Mouse (Mus musculus): ENCODE data around the gene Cep89. TPM values are rescaled to one million over a fixed set of nuclear protein-coding genes. Genes with fewer than 3 reads are reported as not detected.
A peak's percentile ranks its signal among the peaks of the same experiment; 100 is the strongest.

Gene Cep89
- polyA plus RNA-seq, 1 experiment from 2014 or later = 30.5 TPM

GRCm38 (mm10) chr7:35362253-35362652, 34.6 kb upstream of the Cep89 start:
- no peak overlapping the region for H3K4me3 ChIP-seq (ENCODE audit: low read length)
- no peak overlapping the region for H3K27ac ChIP-seq (ENCODE audit: low read depth, low read length)
- H3K27me3 ChIP-seq (replicated peaks; ENCODE audit: control insufficient read depth, insufficient read depth, low read length) = no peaks in the 10 kb centered on the region
- no peak overlapping the region for H3K4me2 ChIP-seq (ENCODE audit: low read length)
- no peak for ATAC-seq
- WGBS = 80% methylated on average over 5 of the region's 5 CpGs
- H3K4me1 ChIP-seq (ENCODE audit: control insufficient read depth, insufficient read depth, low read depth, low read length) = no peaks in the 10 kb centered on the region
- no peak overlapping the region for H3K9ac ChIP-seq (ENCODE audit: low read depth, low read length)
- no peaks in the 10 kb centered on the region for H3K9me3 ChIP-seq (ENCODE audit: control insufficient read depth, low read length)
- H3K36me3 ChIP-seq (ENCODE audit: control insufficient read depth, insufficient read depth, low read length) = no peaks in the 10 kb centered on the region

- no peak overlapping the region for H3K4me3 ChIP-seq (ENCODE audit: low read length)
- no peak overlapping the region for H3K9ac ChIP-seq (ENCODE audit: low read depth, low read length)
- no peak overlapping the region for H3K27ac ChIP-seq (ENCODE audit: low read depth, low read length)
- H3K4me2 ChIP-seq (ENCODE audit: low read length) = no peak overlapping the region
- 87% methylated on average over 5 of the region's 5 CpGs for WGBS
- no peaks in the 10 kb centered on the region for H3K36me3 ChIP-seq (ENCODE audit: control insufficient read depth, insufficient read depth, low read length)
- no peak for ATAC-seq
- H3K4me1 ChIP-seq (ENCODE audit: control insufficient read depth, insufficient read depth, low read depth, low read length) = no peaks in the 10 kb centered on the region
- H3K27me3 ChIP-seq (replicated peaks; ENCODE audit: control insufficient read depth, insufficient read depth, low read length) = no peaks in the 10 kb centered on the region
- no peaks in the 10 kb centered on the region for H3K9me3 ChIP-seq (ENCODE audit: control insufficient read depth, low read length)
Observed at GRCm38 (mm10) chr7:35362868-35363267, 34.0 kb upstream of the Cep89 start.

GRCm38 (mm10) chr7:35365161-35365910, 31.5 kb upstream of the Cep89 start:
- 70% methylated on average over 12 of the region's 12 CpGs for WGBS
- H3K9me3 ChIP-seq (ENCODE audit: control insufficient read depth, low read length) = 0 out of 2 replicates have a peak, but pooled peaks cover 3% of the 10 kb centered on the region
- no peaks in the 10 kb centered on the region for H3K36me3 ChIP-seq (ENCODE audit: control insufficient read depth, insufficient read depth, low read length)
- no peak overlapping the region for H3K27ac ChIP-seq (ENCODE audit: low read depth, low read length)
- no peak overlapping the region for H3K4me3 ChIP-seq (ENCODE audit: low read length)
- no peak overlapping the region for H3K9ac ChIP-seq (ENCODE audit: low read depth, low read length)
- ATAC-seq = no peak
- no peaks in the 10 kb centered on the region for H3K27me3 ChIP-seq (replicated peaks; ENCODE audit: control insufficient read depth, insufficient read depth, low read length)
- H3K4me2 ChIP-seq (ENCODE audit: low read length) = no peak overlapping the region
- H3K4me1 ChIP-seq (ENCODE audit: control insufficient read depth, insufficient read depth, low read depth, low read length) = no peaks in the 10 kb centered on the region

GRCm38 (mm10) chr7:35371096-35371495, 25.7 kb upstream of the Cep89 start:
- H3K4me2 ChIP-seq (ENCODE audit: low read length) = no peak overlapping the region
- H3K36me3 ChIP-seq (ENCODE audit: control insufficient read depth, insufficient read depth, low read length) = no peaks in the 10 kb centered on the region
- H3K27ac ChIP-seq (ENCODE audit: low read depth, low read length) = no peak overlapping the region
- H3K9ac ChIP-seq (ENCODE audit: low read depth, low read length) = no peak overlapping the region
- H3K9me3 ChIP-seq (ENCODE audit: control insufficient read depth, low read length) = 0 out of 2 replicates have a peak, but pooled peaks cover 3% of the 10 kb centered on the region
- peaks cover 4% of the 10 kb centered on the region; the same call in 1 of the 2 replicates for H3K4me1 ChIP-seq (ENCODE audit: control insufficient read depth, insufficient read depth, low read depth, low read length)
- ATAC-seq = 0 out of 2 replicates have a peak, but pooled peaks have one; percentile 27
- no peak overlapping the region for H3K4me3 ChIP-seq (ENCODE audit: low read length)
- H3K27me3 ChIP-seq (replicated peaks; ENCODE audit: control insufficient read depth, insufficient read depth, low read length) = no peaks in the 10 kb centered on the region
- 15% methylated on average over 14 of the region's 14 CpGs for WGBS

- Histone ChIP-seq H3K36me3 (ENCODE audit: control insufficient read depth, insufficient read depth, low read length) (no peaks in the 10 kb centered on the region), H3K9ac (ENCODE audit: low read depth, low read length) (no peak overlapping the region), H3K27ac (ENCODE audit: low read depth, low read length) (no peak overlapping the region), H3K4me2 (ENCODE audit: low read length) (no peak overlapping the region), H3K4me3 (ENCODE audit: low read length) (no peak overlapping the region), H3K27me3 (replicated peaks; ENCODE audit: control insufficient read depth, insufficient read depth, low read length) (no peaks in the 10 kb centered on the region), H3K4me1 (ENCODE audit: control insufficient read depth, insufficient read depth, low read depth, low read length) (peaks cover 4% of the 10 kb centered on the region; the same call in 1 of the 2 replicates), H3K9me3 (ENCODE audit: control insufficient read depth, low read length) (0 out of 2 replicates have a peak, but pooled peaks cover 3% of the 10 kb centered on the region)
- 96% methylated on average over 14 of the region's 14 CpGs for WGBS
- no peak for ATAC-seq
Observed at GRCm38 (mm10) chr7:35372483-35373017, 24.3 kb upstream of the Cep89 start.

- Histone ChIP-seq H3K27me3 (replicated peaks; ENCODE audit: control insufficient read depth, insufficient read depth, low read length) (no peaks in the 10 kb centered on the region), H3K4me3 (ENCODE audit: low read length) (no peak overlapping the region), H3K9ac (ENCODE audit: low read depth, low read length) (no peak overlapping the region; the same call in 1 of the 2 replicates), H3K4me1 (ENCODE audit: control insufficient read depth, insufficient read depth, low read depth, low read length) (peaks cover 4% of the 10 kb centered on the region; the same call in 1 of the 2 replicates), H3K9me3 (ENCODE audit: control insufficient read depth, low read length) (0 out of 2 replicates have a peak, but pooled peaks cover 3% of the 10 kb centered on the region), H3K4me2 (ENCODE audit: low read length) (no peak overlapping the region), H3K27ac (ENCODE audit: low read depth, low read length) (no peak overlapping the region), H3K36me3 (ENCODE audit: control insufficient read depth, insufficient read depth, low read length) (no peaks in the 10 kb centered on the region)
- WGBS = 72% methylated on average over 16 of the region's 16 CpGs
- no peak for ATAC-seq
Observed at GRCm38 (mm10) chr7:35373146-35373989, 23.5 kb upstream of the Cep89 start.

GRCm38 (mm10) chr7:35374265-35374664, 22.6 kb upstream of the Cep89 start:
- no peak for ATAC-seq
- WGBS = 91% methylated on average over 7 of the region's 7 CpGs
- H3K27me3 ChIP-seq (replicated peaks; ENCODE audit: control insufficient read depth, insufficient read depth, low read length) = no peaks in the 10 kb centered on the region
- H3K36me3 ChIP-seq (ENCODE audit: control insufficient read depth, insufficient read depth, low read length) = no peaks in the 10 kb centered on the region
- H3K4me3 ChIP-seq (ENCODE audit: low read length) = no peak overlapping the region
- H3K9me3 ChIP-seq (ENCODE audit: control insufficient read depth, low read length) = 0 out of 2 replicates have a peak, but pooled peaks cover 1% of the 10 kb centered on the region
- no peak overlapping the region for H3K27ac ChIP-seq (ENCODE audit: low read depth, low read length)
- no peak overlapping the region for H3K4me2 ChIP-seq (ENCODE audit: low read length)
- no peak overlapping the region for H3K9ac ChIP-seq (ENCODE audit: low read depth, low read length)
- peaks cover 4% of the 10 kb centered on the region; the same call in 1 of the 2 replicates for H3K4me1 ChIP-seq (ENCODE audit: control insufficient read depth, insufficient read depth, low read depth, low read length)

GRCm38 (mm10) chr7:35376623-35377022, 20.2 kb upstream of the Cep89 start:
- no peak overlapping the region for H3K4me2 ChIP-seq (ENCODE audit: low read length)

More at GRCm38 (mm10) chr7:35376623-35377022, 20.2 kb upstream of the Cep89 start:
- no peak overlapping the region for H3K9ac ChIP-seq (ENCODE audit: low read depth, low read length)
- no peak overlapping the region for H3K27ac ChIP-seq (ENCODE audit: low read depth, low read length)
- no peaks in the 10 kb centered on the region for H3K27me3 ChIP-seq (replicated peaks; ENCODE audit: control insufficient read depth, insufficient read depth, low read length)
- H3K9me3 ChIP-seq (ENCODE audit: control insufficient read depth, low read length) = no peaks in the 10 kb centered on the region
- H3K4me1 ChIP-seq (ENCODE audit: control insufficient read depth, insufficient read depth, low read depth, low read length) = no peaks in the 10 kb centered on the region; the same call in 1 of the 2 replicates
- WGBS = 67% methylated on average over 9 of the region's 9 CpGs
- H3K36me3 ChIP-seq (ENCODE audit: control insufficient read depth, insufficient read depth, low read length) = no peaks in the 10 kb centered on the region
- H3K4me3 ChIP-seq (ENCODE audit: low read length) = no peak overlapping the region
- peak; percentile 64 for ATAC-seq
